ENCODE assay signal across 9 mouse cellular contexts in the genomic region with DNA sequence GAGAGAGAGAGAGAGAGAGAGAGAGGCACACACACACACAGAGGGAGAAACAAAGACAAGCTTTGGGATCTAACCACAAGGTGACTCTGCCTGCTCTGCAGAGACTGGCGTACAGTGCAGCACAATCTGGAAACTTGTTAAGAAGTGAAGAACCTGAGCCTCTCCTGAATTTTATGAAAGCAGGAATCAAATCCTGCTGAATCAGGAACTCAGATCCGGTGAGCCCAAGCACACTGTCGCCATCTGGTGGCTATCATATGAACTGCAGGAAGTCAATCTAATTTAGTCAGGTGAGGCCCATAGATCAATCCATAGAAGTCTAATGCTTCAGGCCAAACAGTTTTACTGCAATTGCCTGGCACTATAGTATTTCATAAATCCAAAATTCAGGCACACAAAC. TPM values are rescaled to one million over a fixed set of nuclear protein-coding genes. Genes with fewer than 3 reads are reported as not detected.
DNase-seq lines count a peak whose midpoint lies in the region; ATAC-seq lines count a peak whose summit lies in the region.
"Had no signal": no experiment of that assay in that cellular context is flagged by ENCODE, and none has a peak within 500 bp of the region (broad histone marks: within the 10 kb centered on the region; RNA-seq: fewer than 3 reads in every experiment).

No protein-coding gene starts in this region.

- no peaks in the 10 kb centered on the region for H3K4me1 ChIP-seq in liver, embryonic 11.5 days (replicated peaks; ENCODE audit: control insufficient read depth, insufficient read depth, low read length)

- no peak overlapping the region for H3K4me3 ChIP-seq in liver, embryonic 11.5 days (ENCODE audit: low read depth, low read length)

- no peak overlapping the region for H3K4me2 ChIP-seq in liver, embryonic 11.5 days

- H3K27me3 ChIP-seq in liver, embryonic 11.5 days (replicated peaks; ENCODE audit: control insufficient read depth, insufficient read depth, low read length), result no peaks in the 10 kb centered on the region

- DNase-seq in liver, result peak; percentile 33
- no peak for DNase-seq in liver, embryonic 11.5 days (ENCODE audit: low spot score)
- DNase-seq in Muller cell, postnatal 12 days (ENCODE audit: inconsistent ontology term), result peak; percentile 32
- peak; percentile 5 for DNase-seq in cerebellum, adult 9-11 months
- DNase-seq in heart, postnatal 10 days, result peak; percentile 34 to 65
- peak; percentile 63 for DNase-seq in left cerebral cortex, postnatal 25 days (ENCODE audit: low spot score in 2 of 2)
- DNase-seq in retina, embryonic 14.5 days (ENCODE audit: low spot score), result peak; percentile 73

- intact Hi-C loops in heart, postnatal 10 days (cut with DNase I), result loop anchor here (5.0 to 10.0 kb wide), 3 partner anchors 106 to 292 kb away; no protein-coding TSS in a partner anchor
- intact Hi-C loops in left cerebral cortex, postnatal 25 days (cut with DNase I), result loop anchor here (10.0 kb wide), 2 partner anchors 202 to 292 kb away; no protein-coding TSS in a partner anchor

- no peaks in the 10 kb centered on the region for H3K9me3 ChIP-seq in liver, embryonic 11.5 days (ENCODE audit: control insufficient read depth, low read length)

- no peak overlapping the region for H3K9ac ChIP-seq in liver, embryonic 11.5 days (ENCODE audit: low read depth, low read length)

- ATAC-seq in liver, embryonic 11.5 days (replicated peaks; ENCODE audit: low FRiP score), result no peak

- no peaks in the 10 kb centered on the region for H3K36me3 ChIP-seq in liver, embryonic 11.5 days (ENCODE audit: control insufficient read depth, insufficient read depth, low read length)

- 29% methylated on average over 3 of the region's 3 CpGs for WGBS in liver, embryonic 11.5 days

- no peak overlapping the region for H3K27ac ChIP-seq in liver, embryonic 11.5 days (ENCODE audit: low read depth, low read length)

RNA-seq across cellular contexts. Expression of a gene that starts 5.8 kb away (rescaled TPM):
- polyA plus RNA-seq in liver, embryonic 11.5 days (2014; fragmentation: Nextera tagmentation; extraction: Ambion mirVana), result not detected in 2 replicates
- total RNA-seq in heart, postnatal 10 days (2021), result not detected
- not detected for total RNA-seq in left cerebral cortex, postnatal 25 days (2021)
- total RNA-seq: layer of hippocampus, adult 8-10 months had no signal

RNA-seq across cellular contexts. Expression of a gene that starts 51.9 kb away (rescaled TPM):
- not detected in 2 replicates for polyA plus RNA-seq in liver, embryonic 11.5 days (2014; fragmentation: Nextera tagmentation; extraction: Ambion mirVana)
- total RNA-seq in heart, postnatal 10 days (2021), result not detected
- total RNA-seq in left cerebral cortex, postnatal 25 days (2021), result not detected
- total RNA-seq: layer of hippocampus, adult 8-10 months had no signal
- polyA plus RNA-seq: stomach, embryonic 14.5 days had no signal
